Mouse (Mus musculus): ENCODE data around the gene Il11ra1.

- TF ChIP-seq USF1 (IDR thresholded peaks at IDR 0.05; ENCODE audit: low read depth) (no peak), TCF12 (IDR thresholded peaks at IDR 0.05; ENCODE audit: insufficient read depth, poor library complexity, severe bottlenecking) (no peak), POLR2AphosphoS2 (IDR thresholded peaks at IDR 0.05; ENCODE audit: insufficient read length, low read depth) (no peak)
Observed at GRCm38 (mm10) chr4:41712421-41713196, 12.8 kb downstream of the Il11ra1 start.

All from myocyte (in vitro differentiated cells).